Mouse (Mus musculus) spleen, adult 2 months (tissue): Measurements from ENCODE around the gene Cacna1a.

Experiments used
- CTCF ChIP-seq: fragments of 200-500 bp; IDR thresholded peaks from 2 replicates; pipeline ENCODE4 v1.5.1; 2011; ENCODE audit warnings: mild to moderate bottlenecking, inconsistent platforms; ENCODE audit not compliant: insufficient read depth, insufficient read length, insufficient replicate concordance; ENCODE audit errors: extremely low read depth
- POLR2A ChIP-seq: fragments of 200-500 bp; IDR thresholded peaks from 2 replicates; pipeline ENCODE4 v1.6.1; 2011; ENCODE audit warnings: low read depth, low read length, inconsistent platforms

DNA sequence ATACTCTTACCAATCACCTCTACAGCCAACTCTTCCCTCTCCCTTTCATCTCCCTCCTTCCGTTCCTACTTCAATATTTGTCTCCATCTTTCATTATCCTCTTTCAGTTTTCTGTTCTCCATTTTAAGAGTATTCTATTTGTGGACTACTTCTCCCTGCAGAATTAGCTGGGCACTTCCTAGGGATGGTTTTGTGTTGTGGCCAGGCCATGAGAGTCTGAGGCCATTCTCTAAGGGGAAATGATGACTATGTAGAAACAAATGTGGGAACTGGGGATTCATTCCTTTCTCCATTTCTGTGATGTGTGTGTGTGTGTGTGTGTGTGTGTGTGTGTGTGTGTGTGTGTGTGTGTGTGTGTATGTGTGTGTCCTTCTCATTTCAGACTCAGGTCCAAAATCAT is 144.5 kb downstream of the Cacna1a start:
- TF ChIP-seq POLR2A: no peak
- TF ChIP-seq CTCF: no peak
